Mouse (Mus musculus) neural tube, embryonic 15.5 days (tissue): ENCODE measurements at regions not wholly inside any gene's neighbourhood (a gene's known extent, or its start where the extent isn't known, plus 50 kb on each side); places are given as distances from the start of the nearest gene placed in this dataset.
"Not testable (repeated sequence)": the region's sequence is repeated elsewhere in the genome, so short reads cannot be mapped to it uniquely, and the experiment has no call there.

ENCODE experiments used
- ATAC-seq: fragments of 200-750 bp; cut with Nextera tagmentation; 2 replicates; pipeline ENCODE4 v1.8.0; 2017; ENCODE audit warnings: mild to moderate bottlenecking, moderate TSS enrichment, moderate library complexity; ENCODE audit not compliant: low FRiP score
- H3K27ac ChIP-seq: fragments of 300-500 bp; sonication (generic); replicated peaks from 2 replicates; pipeline ENCODE4 v1.5.1; 2015; ENCODE audit warnings: mild to moderate bottlenecking, inconsistent platforms
- H3K27me3 ChIP-seq: fragments of 300-500 bp; sonication (generic); replicated peaks from 2 replicates; pipeline ENCODE4 v1.6.1; 2015; ENCODE audit warnings: inconsistent platforms
- H3K36me3 ChIP-seq: fragments of 300-500 bp; sonication (generic); 2 replicates; pipeline ENCODE4 v1.6.1; 2015; ENCODE audit warnings: inconsistent platforms
- H3K4me1 ChIP-seq: fragments of 300-500 bp; sonication (generic); 2 replicates; pipeline ENCODE4 v1.6.1; 2015; ENCODE audit warnings: inconsistent platforms
- H3K4me2 ChIP-seq: fragments of 300-500 bp; sonication (generic); 2 replicates; pipeline ENCODE4 v1.6.1; 2015; ENCODE audit warnings: inconsistent platforms, mild to moderate bottlenecking, moderate library complexity
- H3K4me3 ChIP-seq: fragments of 300-500 bp; sonication (generic); replicated peaks from 2 replicates; pipeline ENCODE4 v1.5.1; 2015; ENCODE audit warnings: mild to moderate bottlenecking, inconsistent platforms
- H3K9ac ChIP-seq: fragments of 300-500 bp; sonication (generic); replicated peaks from 2 replicates; pipeline ENCODE4 v1.6.1; 2015; ENCODE audit warnings: mild to moderate bottlenecking, inconsistent platforms
- H3K9me3 ChIP-seq: fragments of 300-500 bp; sonication (generic); replicated peaks from 2 replicates; pipeline ENCODE4 v1.6.1; 2016; ENCODE audit warnings: inconsistent platforms
- WGBS: fragments of 180-500 bp; shearing (Covaris S2); methylation state at CpG from one replicate; pipeline ENCODE4 v1.1.7; 2015; ENCODE audit warnings: mixed read lengths; 5-methylcytosine and 5-hydroxymethylcytosine counted together

DNA sequence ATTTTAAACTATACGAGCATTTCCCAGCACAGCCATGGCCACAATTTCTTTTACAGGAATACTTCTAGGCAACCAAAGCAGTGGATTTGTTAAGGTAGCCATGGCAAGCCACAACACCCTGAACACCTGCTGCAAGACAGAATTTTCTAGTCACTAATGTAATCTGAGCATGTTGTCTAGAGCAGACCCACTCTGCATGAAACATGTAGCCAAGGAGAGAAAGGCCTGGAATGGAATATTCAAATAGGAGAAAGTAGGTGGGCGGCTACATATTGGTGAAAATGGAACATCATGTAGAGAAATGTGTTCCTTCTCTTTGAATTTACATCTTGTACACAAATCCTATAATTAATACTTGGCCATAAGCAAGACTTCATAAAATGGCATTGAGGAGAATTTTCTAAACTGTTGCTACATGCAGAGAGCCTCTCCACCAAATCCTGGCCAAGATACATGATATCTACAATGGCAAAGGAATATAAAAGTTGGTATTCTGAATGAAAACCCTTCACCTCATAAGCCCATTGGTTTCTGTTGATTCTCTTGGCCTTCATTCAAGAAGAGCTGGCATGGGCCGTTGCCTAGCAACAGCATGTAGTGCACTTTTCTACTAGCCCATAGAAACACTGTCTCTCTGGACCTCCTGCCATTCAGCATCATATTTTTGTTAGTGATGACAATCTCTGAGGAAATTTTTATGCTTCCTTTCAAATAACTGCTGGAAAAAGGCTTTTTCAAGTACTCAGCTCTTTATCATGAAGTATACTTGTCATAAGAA, 816.3 kb downstream of the Cypt12 start:
- no peak overlapping the region for H3K4me2 ChIP-seq
- no peak overlapping the region for H3K9ac ChIP-seq
- no peak overlapping the region for H3K4me3 ChIP-seq
- peak; percentile 81; the same call in 1 of the 2 replicates for ATAC-seq
- no peaks in the 10 kb centered on the region for H3K27me3 ChIP-seq
- H3K36me3 ChIP-seq: no peaks in the 10 kb centered on the region
- no peak overlapping the region for H3K27ac ChIP-seq
- WGBS: 72% methylated on average over 3 of the region's 3 CpGs
- no peaks in the 10 kb centered on the region for H3K4me1 ChIP-seq
- H3K9me3 ChIP-seq: no peaks in the 10 kb centered on the region

DNA sequence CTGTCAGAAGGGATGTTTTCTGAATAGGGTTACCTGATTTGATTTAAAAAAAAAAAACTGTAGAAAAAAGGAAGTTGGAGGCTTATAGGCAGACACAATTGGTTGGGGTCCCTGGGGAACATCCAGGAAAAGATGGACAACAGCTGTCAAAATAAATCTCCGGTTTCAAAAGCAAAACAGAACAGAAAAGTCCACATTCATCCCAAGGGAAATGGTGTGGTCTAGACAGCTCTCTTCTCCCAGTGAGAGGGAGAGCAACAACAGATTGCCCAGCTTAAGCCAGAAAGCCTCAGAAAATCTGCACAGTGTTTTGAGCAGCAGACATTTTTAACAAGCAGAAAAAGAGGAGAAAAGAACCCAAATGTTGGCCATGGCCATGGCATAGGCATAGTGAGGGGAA, 830.3 kb downstream of the Cypt12 start:
- Histone ChIP-seq H3K4me3 (no peak overlapping the region), H3K4me1 (no peaks in the 10 kb centered on the region), H3K4me2 (no peak overlapping the region), H3K9me3 (no peaks in the 10 kb centered on the region), H3K9ac (no peak overlapping the region), H3K27ac (no peak overlapping the region), H3K27me3 (no peaks in the 10 kb centered on the region), H3K36me3 (no peaks in the 10 kb centered on the region)
- no peak for ATAC-seq
- WGBS: 60% methylated on average over 1 of the region's 1 CpGs

DNA sequence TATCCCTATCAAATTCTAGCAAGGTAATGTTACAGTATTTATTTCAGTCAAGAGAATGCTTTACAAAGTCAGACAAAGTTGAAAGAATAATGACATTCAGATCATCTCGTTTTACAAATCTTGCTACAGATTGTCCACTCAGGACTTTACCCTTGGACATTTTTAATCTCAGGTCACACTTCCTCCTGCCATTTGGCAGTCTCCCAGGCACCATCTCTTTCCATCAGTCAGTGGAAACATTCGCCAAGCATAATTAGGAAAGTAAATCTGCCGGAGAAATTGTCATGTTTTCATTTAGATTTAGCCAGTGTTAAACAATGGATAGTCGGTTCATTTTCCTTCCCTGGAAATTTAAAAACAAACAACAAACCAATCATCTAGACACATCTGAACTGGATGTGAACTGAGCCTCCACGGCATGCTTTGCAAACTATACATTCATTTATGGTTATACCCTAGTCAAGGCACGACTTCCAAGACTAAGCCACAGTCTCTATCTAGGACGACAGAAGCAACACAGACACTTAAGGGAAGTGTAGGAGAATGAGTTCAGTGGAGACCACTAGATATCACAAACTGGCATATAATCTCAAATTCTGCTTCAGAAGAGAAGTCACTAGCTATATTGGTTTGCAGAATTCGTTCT, 839.4 kb downstream of the Cypt12 start:
- no peak overlapping the region for H3K4me3 ChIP-seq
- no peaks in the 10 kb centered on the region for H3K36me3 ChIP-seq
- no peaks in the 10 kb centered on the region for H3K27me3 ChIP-seq
- no peak for ATAC-seq
- H3K4me1 ChIP-seq: no peaks in the 10 kb centered on the region
- H3K27ac ChIP-seq: no peak overlapping the region
- no peaks in the 10 kb centered on the region for H3K9me3 ChIP-seq
- no peak overlapping the region for H3K9ac ChIP-seq
- H3K4me2 ChIP-seq: no peak overlapping the region
- 68% methylated on average over 8 of the region's 8 CpGs for WGBS

DNA sequence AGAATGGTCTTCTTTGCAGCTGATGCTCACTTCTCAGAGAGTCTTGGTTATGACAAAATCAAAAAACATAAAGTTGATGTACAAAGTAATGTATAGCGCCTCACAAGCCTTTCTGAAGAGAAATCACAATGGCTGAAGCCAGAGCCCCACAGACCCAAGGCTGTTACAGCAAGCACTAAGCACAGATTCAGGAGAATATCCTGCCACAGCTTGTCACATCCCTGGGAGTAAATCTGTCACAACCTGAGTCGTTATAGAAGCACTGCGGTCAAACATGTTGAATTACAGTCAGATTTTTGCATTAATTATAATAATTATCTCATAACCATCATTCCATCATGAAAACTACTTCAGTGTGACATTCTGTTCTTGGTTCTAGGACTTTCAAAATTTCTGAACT, 825.7 kb downstream of the 1700064H15Rik start:
- no peak for ATAC-seq
- WGBS: 63% methylated on average over 3 of the region's 3 CpGs
- H3K27ac ChIP-seq: no peak overlapping the region
- H3K4me3 ChIP-seq: no peak overlapping the region
- no peak overlapping the region for H3K9ac ChIP-seq
- no peaks in the 10 kb centered on the region for H3K9me3 ChIP-seq
- H3K4me1 ChIP-seq: no peaks in the 10 kb centered on the region
- H3K4me2 ChIP-seq: no peak overlapping the region
- no peaks in the 10 kb centered on the region for H3K36me3 ChIP-seq
- no peaks in the 10 kb centered on the region for H3K27me3 ChIP-seq

DNA sequence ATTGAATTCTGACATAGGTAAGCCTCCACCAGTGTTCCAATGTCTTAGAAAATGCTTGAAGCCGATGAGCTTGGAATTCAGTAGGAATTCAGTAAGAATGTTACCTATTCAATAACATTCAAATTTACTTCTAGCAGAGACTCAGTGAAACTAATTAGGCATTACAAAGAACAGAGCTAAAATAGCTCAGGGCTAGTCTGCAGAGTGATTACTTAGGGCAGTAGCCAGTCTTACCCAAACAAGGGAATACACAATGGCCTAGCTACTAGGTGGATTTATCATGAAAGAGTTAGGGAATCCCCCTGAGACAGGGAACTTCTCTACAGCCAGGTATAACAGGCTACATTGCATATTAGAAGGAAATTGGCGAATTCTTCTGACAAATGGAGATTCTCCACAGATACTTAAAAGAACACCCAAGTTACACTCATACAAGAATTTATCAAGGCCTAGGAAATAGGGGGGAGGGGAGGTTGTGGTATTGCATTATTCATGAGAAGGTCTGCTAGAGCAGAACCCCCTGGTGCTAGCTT, 799.6 kb downstream of the 1700064H15Rik start:
- WGBS: 36% methylated on average over 2 of the region's 2 CpGs
- not testable (repeated sequence) for ATAC-seq, H3K27me3 ChIP-seq, H3K4me2 ChIP-seq, H3K9ac ChIP-seq, H3K27ac ChIP-seq, H3K4me3 ChIP-seq, H3K9me3 ChIP-seq, H3K36me3 ChIP-seq, H3K4me1 ChIP-seq

DNA sequence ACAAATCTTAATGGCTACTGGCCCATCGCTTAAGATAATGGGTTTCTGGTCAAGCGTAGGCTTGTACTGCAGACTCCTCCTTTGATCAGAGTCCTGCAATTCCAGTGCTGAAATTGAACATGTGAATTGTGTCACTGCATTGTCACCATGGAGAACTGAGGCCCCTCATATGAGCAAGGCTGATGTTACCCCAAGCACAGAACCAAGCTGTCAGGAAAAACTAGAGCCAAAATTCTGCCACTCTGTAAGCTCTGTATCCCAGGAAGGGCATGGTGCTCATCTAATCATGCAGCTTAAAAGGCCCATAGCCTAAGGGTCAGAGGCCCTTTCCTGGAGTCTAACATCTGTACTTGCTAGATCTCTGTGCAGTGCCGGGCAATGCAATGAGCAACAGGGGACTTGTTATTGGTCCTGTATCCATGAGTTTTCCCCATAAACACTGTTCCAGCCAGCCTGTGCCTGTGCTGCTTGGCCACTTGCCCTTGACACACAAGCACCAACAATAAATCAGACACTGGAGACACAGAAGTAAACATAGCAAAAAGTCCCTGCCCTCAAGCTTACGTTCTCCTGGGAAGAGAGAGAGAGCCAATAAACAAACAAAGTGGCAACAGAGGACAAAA, 760.2 kb downstream of the 1700064H15Rik start:
- 54% methylated on average over 4 of the region's 4 CpGs for WGBS
- H3K27me3 ChIP-seq: no peaks in the 10 kb centered on the region
- peak; percentile 88 for ATAC-seq

DNA sequence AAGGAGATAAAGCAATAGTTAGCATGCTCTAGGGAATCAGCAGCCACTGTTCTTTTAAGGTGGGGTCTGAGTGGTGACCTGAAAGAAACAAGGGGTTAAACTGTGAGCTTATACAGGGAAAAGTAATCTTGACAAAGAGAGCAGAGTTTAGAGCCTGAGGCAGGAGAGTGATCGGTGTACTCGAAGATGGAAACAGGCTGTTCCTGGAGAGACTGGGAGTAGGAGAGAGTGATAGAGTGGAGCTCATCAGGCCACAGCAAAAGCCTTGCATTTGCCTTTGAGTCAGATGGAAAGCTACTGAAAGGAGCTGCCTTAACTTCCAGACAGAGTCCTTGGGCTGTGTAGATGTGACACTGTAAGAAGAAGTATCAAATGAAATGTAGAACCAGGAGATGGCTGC, 759.7 kb downstream of the 1700064H15Rik start:
- Histone ChIP-seq H3K9ac (no peak overlapping the region), H3K27me3 (no peaks in the 10 kb centered on the region), H3K36me3 (no peaks in the 10 kb centered on the region), H3K4me3 (no peak overlapping the region), H3K27ac (no peak overlapping the region), H3K9me3 (no peaks in the 10 kb centered on the region), H3K4me2 (no peak overlapping the region), H3K4me1 (0 out of 2 replicates have a peak, but pooled peaks cover 3% of the 10 kb centered on the region)
- WGBS: 54% methylated on average over 2 of the region's 2 CpGs
- ATAC-seq: peak; percentile 57; the same call in 1 of the 2 replicates

More for the DNA sequence above, 760.2 kb downstream of the 1700064H15Rik start:
- Histone ChIP-seq H3K4me1 (0 out of 2 replicates have a peak, but pooled peaks cover 3% of the 10 kb centered on the region), H3K4me2 (no peak overlapping the region), H3K9me3 (no peaks in the 10 kb centered on the region), H3K36me3 (no peaks in the 10 kb centered on the region), H3K27ac (no peak overlapping the region), H3K4me3 (no peak overlapping the region), H3K9ac (no peak overlapping the region)

DNA sequence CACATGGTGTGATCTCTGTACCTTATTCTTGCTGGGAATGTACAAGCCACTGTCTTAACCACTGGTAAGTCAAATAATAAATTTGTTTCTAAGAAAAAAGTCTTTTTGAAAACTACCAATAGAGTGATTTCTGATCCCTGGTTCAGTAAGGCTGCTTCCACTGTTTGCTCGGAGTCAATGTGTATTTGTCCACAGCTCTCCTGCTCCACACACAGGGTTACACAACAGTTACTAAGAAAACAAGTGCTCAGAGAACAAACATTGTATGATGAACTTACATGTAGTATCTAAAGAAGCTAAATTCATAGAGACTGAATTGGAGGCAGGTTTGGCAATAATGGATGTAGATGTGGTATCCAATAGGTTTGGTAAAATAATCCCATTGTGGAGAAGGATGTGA, 751.4 kb downstream of the 1700064H15Rik start:
- no peak overlapping the region for H3K4me3 ChIP-seq

DNA sequence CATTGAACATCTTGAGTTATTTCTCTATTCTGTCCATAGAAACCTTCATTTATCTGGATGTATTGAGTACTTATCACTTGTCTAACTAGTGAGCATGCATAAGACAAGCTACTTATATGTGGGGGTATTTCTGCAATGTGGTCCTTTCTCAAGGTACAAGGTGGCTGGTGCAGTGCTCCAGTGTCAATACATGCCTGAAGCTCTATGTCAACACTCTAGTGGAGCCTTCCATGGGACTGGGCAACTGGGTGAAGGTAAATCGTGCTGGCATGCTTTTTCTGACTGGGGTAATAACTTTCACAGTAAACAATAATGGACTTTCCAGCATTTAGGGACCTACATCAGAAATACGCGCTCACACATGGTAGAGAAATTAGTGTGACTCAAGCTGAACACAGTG, 750.9 kb downstream of the 1700064H15Rik start:
- no peak overlapping the region for H3K27ac ChIP-seq
- no peaks in the 10 kb centered on the region for H3K4me1 ChIP-seq
- no peak for ATAC-seq
- H3K4me2 ChIP-seq: no peak overlapping the region
- no peak overlapping the region for H3K4me3 ChIP-seq
- H3K9me3 ChIP-seq: no peaks in the 10 kb centered on the region
- 77% methylated on average over 3 of the region's 3 CpGs for WGBS
- H3K27me3 ChIP-seq: no peaks in the 10 kb centered on the region
- no peaks in the 10 kb centered on the region for H3K36me3 ChIP-seq
- no peak overlapping the region for H3K9ac ChIP-seq

More for the DNA sequence above, 751.4 kb downstream of the 1700064H15Rik start:
- Histone ChIP-seq H3K9me3 (no peaks in the 10 kb centered on the region), H3K9ac (no peak overlapping the region), H3K27me3 (no peaks in the 10 kb centered on the region), H3K4me2 (no peak overlapping the region), H3K36me3 (no peaks in the 10 kb centered on the region), H3K4me1 (no peaks in the 10 kb centered on the region), H3K27ac (no peak overlapping the region)
- ATAC-seq: no peak
- WGBS: 95% methylated on average over 1 of the region's 1 CpGs

DNA sequence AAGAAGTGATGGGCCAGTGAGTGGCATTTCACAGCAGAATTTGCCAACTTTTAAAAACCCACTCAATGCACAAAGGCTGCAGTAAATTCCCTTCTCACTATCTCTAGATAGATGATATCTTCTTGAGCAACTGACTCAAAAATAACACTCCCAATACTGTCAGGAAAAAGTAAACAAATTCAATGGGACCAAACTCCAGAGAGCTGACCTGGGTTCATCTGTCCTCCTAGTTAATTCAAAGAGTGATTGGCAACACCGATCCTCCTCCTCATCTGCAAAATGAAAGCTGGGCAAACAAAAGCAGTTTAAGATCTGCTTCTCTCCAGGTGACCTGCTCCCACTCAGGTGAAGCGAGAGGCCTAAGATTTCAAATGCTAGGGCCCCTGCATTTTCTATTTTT, 747.3 kb downstream of the 1700064H15Rik start:
- H3K4me2 ChIP-seq: no peak overlapping the region
- no peak overlapping the region for H3K27ac ChIP-seq
- no peak overlapping the region for H3K4me3 ChIP-seq
- no peaks in the 10 kb centered on the region for H3K36me3 ChIP-seq
- no peaks in the 10 kb centered on the region for H3K9me3 ChIP-seq
- H3K4me1 ChIP-seq: no peaks in the 10 kb centered on the region
- 84% methylated on average over 2 of the region's 2 CpGs for WGBS
- H3K9ac ChIP-seq: no peak overlapping the region
- ATAC-seq: no peak
- H3K27me3 ChIP-seq: no peaks in the 10 kb centered on the region

DNA sequence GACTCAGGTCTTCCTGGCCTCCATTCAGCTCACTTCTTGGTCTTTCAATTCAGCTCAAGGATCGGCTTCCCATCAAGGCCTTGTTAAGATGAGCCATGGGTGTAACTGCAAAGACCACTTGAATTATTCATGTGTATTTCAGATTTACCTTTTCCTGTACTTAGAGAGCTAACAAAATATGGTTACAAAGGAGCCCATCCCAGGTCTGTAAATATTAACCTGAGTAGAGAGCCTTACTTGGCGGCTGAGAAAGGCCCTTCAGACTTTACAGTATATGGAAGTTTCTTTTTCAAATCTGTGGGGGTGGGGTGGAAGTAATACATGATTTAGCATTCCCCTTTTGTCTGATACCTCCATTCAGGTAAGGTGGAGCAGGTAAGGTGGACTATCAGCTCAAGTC, 735.7 kb downstream of the 1700064H15Rik start:
- Histone ChIP-seq H3K9me3 (no peaks in the 10 kb centered on the region), H3K4me2 (no peak overlapping the region), H3K36me3 (no peaks in the 10 kb centered on the region), H3K27me3 (no peaks in the 10 kb centered on the region), H3K4me3 (no peak overlapping the region), H3K9ac (no peak overlapping the region), H3K27ac (no peak overlapping the region), H3K4me1 (no peaks in the 10 kb centered on the region)
- WGBS: 91% methylated on average over 2 of the region's 2 CpGs
- no peak for ATAC-seq

DNA sequence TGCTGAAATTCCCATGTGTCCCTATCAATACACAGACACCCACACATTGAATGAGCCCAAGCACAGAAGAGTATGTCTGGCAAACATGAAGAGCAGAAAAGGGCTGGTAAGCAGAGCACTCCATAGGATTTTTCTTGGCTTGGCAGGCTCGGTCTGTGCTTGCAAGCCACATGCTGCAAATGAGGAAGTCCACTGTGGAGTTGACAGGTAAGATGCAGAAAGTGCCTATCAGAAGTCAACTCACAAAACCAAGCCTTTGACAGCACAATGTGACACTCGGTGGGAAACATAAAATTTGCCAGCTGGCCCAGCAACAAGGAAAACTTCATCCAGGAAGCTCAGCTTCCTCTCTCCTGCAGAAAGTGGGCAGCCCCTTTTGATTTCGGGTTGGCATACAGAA, 722.7 kb downstream of the 1700064H15Rik start:
- Histone ChIP-seq H3K9ac (no peak overlapping the region), H3K9me3 (no peaks in the 10 kb centered on the region), H3K4me1 (no peaks in the 10 kb centered on the region), H3K27ac (no peak overlapping the region), H3K4me2 (no peak overlapping the region), H3K36me3 (no peaks in the 10 kb centered on the region), H3K27me3 (no peaks in the 10 kb centered on the region), H3K4me3 (no peak overlapping the region)
- 63% methylated on average over 3 of the region's 3 CpGs for WGBS
- ATAC-seq: no peak
